Mouse (Mus musculus): ENCODE data around the gene Kcnh2. TPM values are rescaled to one million over a fixed set of nuclear protein-coding genes. Genes with fewer than 3 reads are reported as not detected.

Kcnh2 gene
- total RNA-seq, 1 experiment from 2014 or later, result 2.6 TPM

GRCm38 (mm10) chr5:24332401-24332800 is 19.0 kb downstream of the Kcnh2 start:
- ATAC-seq (replicated peaks in 1 of 2; ENCODE audit: insufficient read depth in 1 of 2, low FRiP score in 2 of 2, low TSS enrichment in 1 of 2, low read depth in 1 of 2, poor library complexity in 2 of 2, severe bottlenecking in 2 of 2), result no peak

GRCm38 (mm10) chr5:24329965-24330298 is 21.5 kb downstream of the Kcnh2 start:
- 0 out of 4 replicates have a peak, but pooled peaks of 1 of the 2 experiments have one; percentile 5 for ATAC-seq (replicated peaks in 1 of 2; ENCODE audit: insufficient read depth in 1 of 2, low FRiP score in 2 of 2, low TSS enrichment in 1 of 2, low read depth in 1 of 2, poor library complexity in 2 of 2, severe bottlenecking in 2 of 2)

DNA sequence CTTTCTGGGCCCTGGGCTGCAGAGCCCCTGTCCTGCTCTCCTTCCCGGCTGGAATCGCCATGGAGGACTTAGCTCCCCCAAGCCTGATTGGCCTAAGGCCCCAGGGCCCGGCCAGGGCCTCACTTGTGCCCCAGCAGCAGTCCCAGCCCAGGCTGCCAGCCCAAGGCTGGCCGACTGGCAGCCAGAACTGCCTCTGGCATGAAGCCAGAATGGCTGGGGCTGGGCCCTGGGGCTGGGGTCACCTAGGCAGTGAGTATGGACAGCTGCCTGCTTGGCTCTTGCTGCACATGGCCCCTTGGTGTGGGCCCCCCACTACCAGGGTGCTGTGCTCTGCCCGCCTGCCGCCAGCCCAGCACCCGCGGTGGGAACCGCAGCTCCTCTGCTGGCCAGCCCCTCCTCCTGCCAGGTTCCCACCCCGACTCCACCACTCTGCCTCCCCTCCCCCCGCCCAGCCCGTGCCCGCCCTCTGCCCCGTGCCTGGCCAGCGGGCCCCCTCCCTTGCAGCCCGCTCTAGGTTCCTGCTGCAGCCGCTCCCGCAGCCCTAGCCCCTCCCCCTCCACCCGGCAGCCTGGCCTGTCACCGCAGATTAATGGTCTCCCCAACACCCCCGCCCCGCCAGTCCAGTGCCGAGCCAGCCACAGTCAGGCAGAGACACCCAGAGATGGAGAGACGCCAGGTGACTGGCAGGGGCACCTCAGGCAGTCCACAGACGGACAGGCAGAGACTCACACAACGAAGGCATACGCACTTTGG is 22.0 kb downstream of the Kcnh2 start:
- peak; percentile 60 to 61 for ATAC-seq (replicated peaks in 1 of 2; ENCODE audit: insufficient read depth in 1 of 2, low FRiP score in 2 of 2, low TSS enrichment in 1 of 2, low read depth in 1 of 2, poor library complexity in 2 of 2, severe bottlenecking in 2 of 2)

- ATAC-seq (replicated peaks in 1 of 2; ENCODE audit: insufficient read depth in 1 of 2, low FRiP score in 2 of 2, low TSS enrichment in 1 of 2, low read depth in 1 of 2, poor library complexity in 2 of 2, severe bottlenecking in 2 of 2), result no peak
These were observed 22.6 kb downstream of the Kcnh2 start for GRCm38 (mm10) chr5:24328813-24329211.

- no peak for ATAC-seq (replicated peaks in 1 of 2; ENCODE audit: insufficient read depth in 1 of 2, low FRiP score in 2 of 2, low TSS enrichment in 1 of 2, low read depth in 1 of 2, poor library complexity in 2 of 2, severe bottlenecking in 2 of 2)
These were observed 24.5 kb downstream of the Kcnh2 start for GRCm38 (mm10) chr5:24326842-24327417.

DNA sequence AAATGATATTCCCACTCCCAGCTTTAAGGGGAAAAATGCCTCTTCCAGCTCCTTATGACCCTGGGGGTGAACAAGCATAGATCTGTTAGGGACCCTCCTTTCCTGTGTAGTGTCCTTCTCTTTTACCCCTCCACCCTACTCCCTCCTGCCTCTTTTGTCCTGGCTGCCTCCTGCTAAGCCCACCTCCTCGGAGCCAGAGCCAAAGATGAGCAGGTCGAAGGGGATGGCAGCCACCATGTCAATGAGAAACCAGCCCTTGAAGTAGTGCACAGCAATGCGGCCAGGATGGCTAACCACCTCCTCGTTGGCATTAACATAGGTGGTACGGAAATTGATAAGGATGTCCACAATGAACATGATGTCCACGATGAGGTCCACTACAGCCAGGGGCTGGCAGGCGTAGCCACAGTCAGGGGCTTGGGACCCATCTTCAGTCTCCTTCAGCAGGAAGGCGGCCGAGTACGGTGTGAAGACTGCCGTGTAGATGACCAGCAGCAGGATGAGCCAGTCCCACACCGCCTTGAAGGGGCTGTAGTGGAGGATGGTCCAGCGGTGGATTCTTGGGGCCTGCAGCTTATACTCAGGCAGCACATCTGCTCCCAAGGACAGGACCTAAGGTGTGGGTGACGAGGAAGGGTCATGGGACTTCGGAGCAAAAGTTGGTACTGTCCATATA is 25.1 kb downstream of the Kcnh2 start:
- ATAC-seq (replicated peaks in 1 of 2; ENCODE audit: insufficient read depth in 1 of 2, low FRiP score in 2 of 2, low TSS enrichment in 1 of 2, low read depth in 1 of 2, poor library complexity in 2 of 2, severe bottlenecking in 2 of 2), result no peak

DNA sequence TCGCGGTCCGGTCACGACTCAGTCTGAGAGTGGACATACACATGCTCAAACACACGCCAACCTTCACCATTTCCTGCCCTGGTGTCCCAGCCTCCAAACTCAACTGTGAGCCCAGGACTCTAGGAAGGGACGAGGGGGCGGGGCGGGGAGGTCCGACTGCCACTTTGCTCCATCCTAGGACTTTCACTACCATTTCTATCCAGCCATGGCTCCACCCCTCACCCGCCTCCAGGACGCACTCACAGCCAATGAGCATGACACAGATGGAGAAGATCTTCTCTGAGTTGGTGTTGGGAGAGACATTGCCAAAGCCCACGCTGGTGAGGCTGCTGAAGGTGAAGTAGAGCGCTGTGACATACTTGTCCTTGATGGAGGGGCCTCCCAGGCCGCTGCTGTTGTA is 26.2 kb downstream of the Kcnh2 start:
- ATAC-seq (replicated peaks in 1 of 2; ENCODE audit: insufficient read depth in 1 of 2, low FRiP score in 2 of 2, low TSS enrichment in 1 of 2, low read depth in 1 of 2, poor library complexity in 2 of 2, severe bottlenecking in 2 of 2), result no peak

- ATAC-seq (replicated peaks in 1 of 2; ENCODE audit: insufficient read depth in 1 of 2, low FRiP score in 2 of 2, low TSS enrichment in 1 of 2, low read depth in 1 of 2, poor library complexity in 2 of 2, severe bottlenecking in 2 of 2), result no peak
These were observed 29.4 kb downstream of the Kcnh2 start for GRCm38 (mm10) chr5:24321711-24322682.

DNA sequence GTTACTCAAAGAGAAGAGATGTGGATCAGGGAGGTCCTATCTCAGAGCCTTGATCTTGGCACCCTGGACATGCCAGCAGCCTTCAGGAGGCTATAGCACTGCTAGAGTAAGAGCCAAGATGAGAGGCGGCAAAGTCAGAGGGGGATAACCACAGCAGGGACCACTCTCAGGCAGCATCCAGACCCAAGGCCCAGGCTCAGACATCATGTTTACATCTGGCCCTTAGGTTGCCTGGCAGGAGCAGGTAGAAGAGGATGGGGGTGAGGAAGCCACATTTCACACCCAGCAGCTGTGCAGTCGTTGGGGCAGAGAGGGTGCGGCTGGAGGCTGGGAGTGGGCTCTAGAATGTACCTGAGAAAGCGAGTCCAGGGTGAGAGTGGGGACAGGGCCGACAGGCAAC is 30.5 kb downstream of the Kcnh2 start:
- ATAC-seq (replicated peaks in 1 of 2; ENCODE audit: insufficient read depth in 1 of 2, low FRiP score in 2 of 2, low TSS enrichment in 1 of 2, low read depth in 1 of 2, poor library complexity in 2 of 2, severe bottlenecking in 2 of 2), result no peak

- peak; percentile 74 to 77 for ATAC-seq (replicated peaks in 1 of 2; ENCODE audit: insufficient read depth in 1 of 2, low FRiP score in 2 of 2, low TSS enrichment in 1 of 2, low read depth in 1 of 2, poor library complexity in 2 of 2, severe bottlenecking in 2 of 2)
These were observed 31.0 kb downstream of the Kcnh2 start for GRCm38 (mm10) chr5:24320467-24320813.

- peak; percentile 68 to 81 for ATAC-seq (replicated peaks in 1 of 2; ENCODE audit: insufficient read depth in 1 of 2, low FRiP score in 2 of 2, low TSS enrichment in 1 of 2, low read depth in 1 of 2, poor library complexity in 2 of 2, severe bottlenecking in 2 of 2)
These were observed 31.5 kb downstream of the Kcnh2 start for GRCm38 (mm10) chr5:24319776-24320466.

DNA sequence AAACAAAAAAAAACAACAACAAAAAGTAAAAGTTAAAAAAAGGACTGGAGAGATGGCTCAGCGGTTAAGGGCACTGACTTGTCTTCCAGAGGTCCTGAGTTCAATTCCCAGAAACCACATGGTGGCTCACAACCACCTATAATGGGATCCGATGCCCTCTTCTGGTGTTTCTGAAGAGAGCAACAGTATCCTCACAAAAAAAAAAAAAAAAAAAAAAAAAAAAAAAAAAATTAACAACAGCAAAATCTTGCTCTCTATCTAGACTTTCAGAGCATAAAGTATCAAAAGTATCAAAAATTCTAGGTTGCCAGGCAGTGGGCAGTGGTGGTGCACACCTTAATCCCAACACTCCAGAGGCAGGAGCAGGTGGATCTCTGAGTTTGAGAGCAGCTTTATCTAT is 42.2 kb downstream of the Kcnh2 start:
- ATAC-seq (replicated peaks in 1 of 2; ENCODE audit: insufficient read depth in 1 of 2, low FRiP score in 2 of 2, low TSS enrichment in 1 of 2, low read depth in 1 of 2, poor library complexity in 2 of 2, severe bottlenecking in 2 of 2), result no peak

DNA sequence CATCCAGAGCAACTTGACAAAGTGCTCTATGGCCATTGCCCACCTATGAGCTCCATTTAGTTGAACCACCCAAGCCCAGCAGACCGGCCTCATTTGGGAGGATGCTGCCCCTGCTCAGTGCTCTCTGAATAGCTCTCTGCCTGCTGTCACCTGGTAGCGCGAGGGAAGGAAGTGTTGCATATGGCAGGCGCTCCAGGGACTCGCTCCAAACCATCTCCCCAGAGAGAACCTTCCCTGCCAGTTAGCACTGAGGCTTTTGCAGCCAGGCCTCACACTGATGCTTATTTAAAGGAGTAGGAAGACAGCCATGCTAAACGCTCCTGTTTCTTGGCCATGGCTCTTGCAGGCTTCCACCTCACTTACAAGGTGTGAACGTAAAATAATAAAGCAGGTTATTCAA is 42.8 kb downstream of the Kcnh2 start:
- ATAC-seq (replicated peaks in 1 of 2; ENCODE audit: insufficient read depth in 1 of 2, low FRiP score in 2 of 2, low TSS enrichment in 1 of 2, low read depth in 1 of 2, poor library complexity in 2 of 2, severe bottlenecking in 2 of 2), result no peak

GRCm38 (mm10) chr5:24307118-24307777 is 44.2 kb downstream of the Kcnh2 start:
- ATAC-seq (replicated peaks in 1 of 2; ENCODE audit: insufficient read depth in 1 of 2, low FRiP score in 2 of 2, low TSS enrichment in 1 of 2, low read depth in 1 of 2, poor library complexity in 2 of 2, severe bottlenecking in 2 of 2), result no peak

- peak; percentile 49 to 64 for ATAC-seq (replicated peaks in 1 of 2; ENCODE audit: insufficient read depth in 1 of 2, low FRiP score in 2 of 2, low TSS enrichment in 1 of 2, low read depth in 1 of 2, poor library complexity in 2 of 2, severe bottlenecking in 2 of 2)
These were observed 48.2 kb downstream of the Kcnh2 start for GRCm38 (mm10) chr5:24303199-24303598.

GRCm38 (mm10) chr5:24299845-24300589 is 51.4 kb downstream of the Kcnh2 start:
- no peak for ATAC-seq (replicated peaks in 1 of 2; ENCODE audit: insufficient read depth in 1 of 2, low FRiP score in 2 of 2, low TSS enrichment in 1 of 2, low read depth in 1 of 2, poor library complexity in 2 of 2, severe bottlenecking in 2 of 2)
